Comparison of ENCODE assay signal across 22 mouse cellular contexts in the genomic region with DNA sequence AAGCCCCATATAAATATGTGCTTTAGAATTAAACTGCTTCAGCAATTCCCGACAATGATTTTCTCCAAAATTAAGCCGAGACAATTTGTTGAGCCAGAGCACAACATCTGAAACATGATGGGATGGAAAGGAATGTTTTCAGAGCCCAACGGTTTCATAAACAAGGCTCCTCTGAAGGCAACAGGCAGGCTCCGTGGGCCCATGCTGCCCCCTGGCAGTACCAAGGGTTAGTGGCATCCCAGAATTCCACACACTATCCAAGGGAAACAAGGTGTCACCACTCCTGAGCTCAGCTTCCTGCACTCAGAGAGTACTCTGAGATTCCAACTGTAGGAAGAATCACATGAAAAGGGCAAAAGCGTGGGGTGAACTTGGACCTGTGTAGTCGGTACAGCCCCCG. TPM values are rescaled to one million over a fixed set of nuclear protein-coding genes. Genes with fewer than 3 reads are reported as not detected.
A peak's percentile ranks its signal among the peaks of the same experiment; 100 is the strongest.
DNase-seq lines count a peak whose midpoint lies in the region; ATAC-seq and TF ChIP-seq lines count a peak whose summit lies in the region.
"Had no signal": no experiment of that assay in that cellular context is flagged by ENCODE, and none has a peak within 500 bp of the region (broad histone marks: within the 10 kb centered on the region; RNA-seq: fewer than 3 reads in every experiment).

No protein-coding gene starts in this region.

- no peak overlapping the region for H3K4me2 ChIP-seq in intestine, postnatal 0 days (replicated peaks; ENCODE audit: low read depth)
- no peak overlapping the region for H3K4me2 ChIP-seq in intestine, embryonic 16.5 days (ENCODE audit: low read depth, low read length)
- no peak overlapping the region for H3K4me2 ChIP-seq in lung, postnatal 0 days (replicated peaks; ENCODE audit: low read depth, low read length)
- H3K4me2 ChIP-seq: embryonic facial prominence, embryonic 15.5 days; forebrain, embryonic 13.5 days; liver, embryonic 13.5 days; midbrain, embryonic 11.5 days had no signal

- H3K27me3 ChIP-seq in intestine, postnatal 0 days (replicated peaks; ENCODE audit: control insufficient read depth, insufficient read depth, low read length): no peaks in the 10 kb centered on the region
- no peaks in the 10 kb centered on the region for H3K27me3 ChIP-seq in intestine, embryonic 16.5 days (replicated peaks; ENCODE audit: control insufficient read depth, insufficient read depth, low read length)
- H3K27me3 ChIP-seq in lung, postnatal 0 days (replicated peaks; ENCODE audit: insufficient read depth, low read length): no peaks in the 10 kb centered on the region
- H3K27me3 ChIP-seq: CH12.LX; embryonic facial prominence, embryonic 15.5 days; forebrain, embryonic 13.5 days; liver, embryonic 13.5 days had no signal

- no peak for ATAC-seq in intestine, postnatal 0 days
- no peak for ATAC-seq in intestine, embryonic 16.5 days
- no peak for ATAC-seq in lung, postnatal 0 days
- ATAC-seq: activated CD4-positive, CD25-positive, alpha-beta regulatory T cell, adult 4 months; forebrain, embryonic 13.5 days; hindbrain, embryonic 16.5 days had no signal

- peak; percentile 51 for TF ChIP-seq CTCF in intestine, postnatal 0 days (IDR thresholded peaks at IDR 0.05; ENCODE audit: low read depth)
- TF ChIP-seq CTCF in lung, postnatal 0 days (IDR thresholded peaks at IDR 0.05): 0 out of 2 replicates have a peak, but pooled peaks have one; percentile 20
- peak; percentile 7; the same call in 1 of the 2 replicates for TF ChIP-seq CTCF in embryonic fibroblast, embryonic 13.5 days (IDR thresholded peaks at IDR 0.05; ENCODE audit: borderline replicate concordance, insufficient read depth, low read length)

- WGBS in intestine, postnatal 0 days: 71% methylated on average over 7 of the region's 7 CpGs
- 63% methylated on average over 7 of the region's 7 CpGs for WGBS in intestine, embryonic 16.5 days
- 62% methylated on average over 7 of the region's 7 CpGs for WGBS in lung, postnatal 0 days

- no peak overlapping the region for H3K4me3 ChIP-seq in intestine, postnatal 0 days (ENCODE audit: low read depth, low read length)
- H3K4me3 ChIP-seq in intestine, embryonic 16.5 days (ENCODE audit: low read length): no peak overlapping the region
- H3K4me3 ChIP-seq in lung, postnatal 0 days (ENCODE audit: low read depth, low read length): no peak overlapping the region
- no peak overlapping the region for H3K4me3 ChIP-seq in embryonic fibroblast, embryonic 13.5 days (ENCODE audit: insufficient read depth, low read length)
- H3K4me3 ChIP-seq: embryonic facial prominence, embryonic 15.5 days; forebrain, embryonic 13.5 days; gastrocnemius, adult 2 months; limb, embryonic 10.5 days; liver, embryonic 13.5 days had no signal

- no peak overlapping the region for H3K27ac ChIP-seq in intestine, postnatal 0 days (ENCODE audit: low read depth, low read length)
- H3K27ac ChIP-seq in intestine, embryonic 16.5 days (ENCODE audit: low read length): no peak overlapping the region
- H3K27ac ChIP-seq in lung, postnatal 0 days (ENCODE audit: low read length): no peak overlapping the region
- H3K27ac ChIP-seq in embryonic fibroblast, embryonic 13.5 days (ENCODE audit: insufficient read depth, low read length): no peak overlapping the region
- H3K27ac ChIP-seq: embryonic facial prominence, embryonic 15.5 days; forebrain, embryonic 13.5 days; gastrocnemius, adult 2 months; limb, embryonic 10.5 days; liver, embryonic 13.5 days had no signal

- H3K9ac ChIP-seq in intestine, postnatal 0 days (ENCODE audit: low read depth, low read length): no peak overlapping the region
- H3K9ac ChIP-seq in intestine, embryonic 16.5 days (ENCODE audit: low read depth, low read length): no peak overlapping the region
- H3K9ac ChIP-seq in lung, postnatal 0 days (replicated peaks; ENCODE audit: low read depth): no peak overlapping the region
- H3K9ac ChIP-seq: embryonic facial prominence, embryonic 15.5 days; forebrain, embryonic 13.5 days; liver, embryonic 13.5 days had no signal

- TF ChIP-seq POLR2A in embryonic fibroblast, embryonic 13.5 days (IDR thresholded peaks at IDR 0.05; ENCODE audit: low read depth, low read length): no peak

- H3K9me3 ChIP-seq in intestine, postnatal 0 days (ENCODE audit: control insufficient read depth): no peaks in the 10 kb centered on the region
- H3K9me3 ChIP-seq in intestine, embryonic 16.5 days (ENCODE audit: control insufficient read depth, low read length): no peaks in the 10 kb centered on the region
- H3K9me3 ChIP-seq in lung, postnatal 0 days (ENCODE audit: low read length): no peaks in the 10 kb centered on the region
- H3K9me3 ChIP-seq: embryonic facial prominence, embryonic 15.5 days; forebrain, embryonic 13.5 days; limb, embryonic 10.5 days; liver, embryonic 13.5 days had no signal

- no peaks in the 10 kb centered on the region for H3K4me1 ChIP-seq in intestine, postnatal 0 days (replicated peaks; ENCODE audit: control insufficient read depth, insufficient read depth, low read length)
- no peaks in the 10 kb centered on the region for H3K4me1 ChIP-seq in intestine, embryonic 16.5 days (ENCODE audit: control insufficient read depth, insufficient read depth, low read length)
- H3K4me1 ChIP-seq in lung, postnatal 0 days (ENCODE audit: insufficient read depth, low read depth, low read length): no peaks in the 10 kb centered on the region
- H3K4me1 ChIP-seq in embryonic fibroblast, embryonic 13.5 days (ENCODE audit: control insufficient read depth, insufficient read depth, low read length): peaks cover 6% of the 10 kb centered on the region; the same call in 1 of the 2 replicates
- H3K4me1 ChIP-seq: embryonic facial prominence, embryonic 15.5 days; forebrain, embryonic 13.5 days; limb, embryonic 10.5 days; liver, embryonic 13.5 days had no signal

- DNase-seq in cerebellum, postnatal 10 days: peak; percentile 38 to 45
- DNase-seq in cerebellum, adult 18-20 months: no peak
- DNase-seq in lung, postnatal 0 days (ENCODE audit: low spot score): no peak
- no peak for DNase-seq in lung, postnatal 14 days
- no peak for DNase-seq in urinary bladder, adult 18-20 months (ENCODE audit: low spot score in 2 of 2)
- DNase-seq: adrenal gland, postnatal 25 days; gastrocnemius, adult 2 months; heart, adult 11 months; layer of hippocampus, postnatal 36 days; liver, embryonic 13.5 days; lung, postnatal 36 days; thymus, postnatal 25 days had no signal

- no peaks in the 10 kb centered on the region for H3K36me3 ChIP-seq in intestine, postnatal 0 days (ENCODE audit: control insufficient read depth, insufficient read depth)
- no peaks in the 10 kb centered on the region for H3K36me3 ChIP-seq in intestine, embryonic 16.5 days (ENCODE audit: control insufficient read depth, insufficient read depth, low read length)
- H3K36me3 ChIP-seq in lung, postnatal 0 days (ENCODE audit: insufficient read depth, low read length): no peaks in the 10 kb centered on the region
- H3K36me3 ChIP-seq: embryonic facial prominence, embryonic 15.5 days; limb, embryonic 10.5 days; liver, embryonic 13.5 days had no signal

- no peak for TF ChIP-seq EP300 in lung, postnatal 0 days (IDR thresholded peaks at IDR 0.05)

RNA-seq across cellular contexts. Expression of a gene that starts 57.5 kb away (rescaled TPM):
- polyA plus RNA-seq in intestine, postnatal 0 days (2015; fragmentation: Nextera tagmentation; extraction: Ambion mirVana): 0.50 and 0.59 TPM in 2 replicates
- 0.84 and 1.2 TPM in 2 replicates for polyA plus RNA-seq in intestine, embryonic 16.5 days (2015; fragmentation: Nextera tagmentation; extraction: Ambion mirVana)
- 0.08 and 0.37 TPM in 2 replicates for polyA plus RNA-seq in lung, postnatal 0 days (2015; fragmentation: Nextera tagmentation; extraction: Ambion mirVana)
- 0.44 TPM in 1 of 2 replicates, not detected in the other for polyA plus RNA-seq in embryonic fibroblast, embryonic 13.5 days (2011; ENCODE audit: insufficient read length, low read depth, missing spikeins)
- polyA plus RNA-seq: activated CD4-positive, CD25-positive, alpha-beta regulatory T cell, adult 4 months had no signal

Comparison
In these comparisons a context has a peak if more than half of its experiments do, and no peak if none do; other contexts are left out.
1. DNase-seq: peak in cerebellum, postnatal 10 days (2 of 2); none in cerebellum, adult 18-20 months (0 of 2), lung, postnatal 0 days (single experiment), lung, postnatal 14 days (single experiment) and urinary bladder, adult 18-20 months (0 of 2).
2. Peak in every context shown above with its lines, with median percentiles within 50 percentile points of each other: CTCF ChIP-seq.